Mouse (Mus musculus) liver, postnatal 0 days (tissue): ENCODE results near the gene Rnf41. TPM values are rescaled to one million over a fixed set of nuclear protein-coding genes. Genes with fewer than 3 reads are reported as not detected.

Source experiments
- ATAC-seq: fragments of 200-750 bp; cut with Nextera tagmentation; 2 replicates; pipeline ENCODE4 v1.8.0; 2017; ENCODE audit warnings: mild to moderate bottlenecking, moderate library complexity
- DNase-seq: peaks from one replicate; pipeline ENCODE4 v3.0.0-alpha.2; 2016
- H3K27ac ChIP-seq: fragments of 300-500 bp; sonication (generic); 2 replicates; pipeline ENCODE4 v1.5.1; 2014; ENCODE audit warnings: antibody characterized with exemption, moderate library complexity, mild to moderate bottlenecking, low read depth
- H3K27me3 ChIP-seq: fragments of 300-500 bp; sonication (generic); 2 replicates; pipeline ENCODE4 v1.6.1; 2014; ENCODE audit warnings: low read length, control low read depth, mixed read lengths; ENCODE audit not compliant: insufficient read depth
- H3K36me3 ChIP-seq: fragments of 300-500 bp; sonication (generic); replicated peaks from 2 replicates; pipeline ENCODE4 v1.6.1; 2014; ENCODE audit warnings: mild to moderate bottlenecking, control low read depth, low read length, moderate library complexity, mixed read lengths; ENCODE audit not compliant: insufficient read depth
- H3K4me1 ChIP-seq: fragments of 300-500 bp; sonication (generic); 2 replicates; pipeline ENCODE4 v1.6.1; 2014; ENCODE audit warnings: antibody characterized with exemption, mild to moderate bottlenecking, control low read depth; ENCODE audit not compliant: insufficient read depth
- H3K4me2 ChIP-seq: fragments of 300-500 bp; sonication (generic); 2 replicates; pipeline ENCODE4 v1.6.1; 2014; ENCODE audit warnings: low read depth, mild to moderate bottlenecking, low read length, moderate library complexity, mixed read lengths
- H3K4me3 ChIP-seq: fragments of 300-500 bp; sonication (generic); 2 replicates; pipeline ENCODE4 v1.5.1; 2014; ENCODE audit warnings: low read depth, low read length
- H3K9ac ChIP-seq: fragments of 300-500 bp; sonication (generic); replicated peaks from 2 replicates; pipeline ENCODE4 v1.6.1; 2014; ENCODE audit warnings: mild to moderate bottlenecking, moderate library complexity
- H3K9me3 ChIP-seq: fragments of 300-500 bp; sonication (generic); 2 replicates; pipeline ENCODE4 v1.6.1; 2016; ENCODE audit warnings: mild to moderate bottlenecking, control low read depth, low read length, mixed read lengths
- CTCF ChIP-seq: sonication (generic); IDR thresholded peaks from 2 replicates; pipeline ENCODE4 v1.5.1; 2016; ENCODE audit warnings: antibody characterized with exemption, low read depth
- EP300 ChIP-seq: IDR thresholded peaks from 2 replicates; pipeline ENCODE4 v1.6.1; 2016; ENCODE audit warnings: antibody characterized with exemption, low read depth, mild to moderate bottlenecking
- WGBS: fragments of 180-500 bp; shearing (Covaris S2); extraction: QIAGEN DNeasy Blood & Tissue Kit; methylation state at CpG from one replicate; pipeline ENCODE4 v1.1.7; 2014; ENCODE audit not compliant: insufficient replicate concordance; 5-methylcytosine and 5-hydroxymethylcytosine counted together
- polyA plus RNA-seq: library from polyadenylated mRNA; unstranded; fragments of >200 nt; fragmentation: Nextera tagmentation; extraction: Ambion mirVana; gene quantifications from 2 replicates; pipeline ENCODE4 v1.2.1, GENCODE M21; 2015

Rnf41 gene
- polyA plus RNA-seq, 1 experiment from 2014 or later, result 7.2 TPM

DNA sequence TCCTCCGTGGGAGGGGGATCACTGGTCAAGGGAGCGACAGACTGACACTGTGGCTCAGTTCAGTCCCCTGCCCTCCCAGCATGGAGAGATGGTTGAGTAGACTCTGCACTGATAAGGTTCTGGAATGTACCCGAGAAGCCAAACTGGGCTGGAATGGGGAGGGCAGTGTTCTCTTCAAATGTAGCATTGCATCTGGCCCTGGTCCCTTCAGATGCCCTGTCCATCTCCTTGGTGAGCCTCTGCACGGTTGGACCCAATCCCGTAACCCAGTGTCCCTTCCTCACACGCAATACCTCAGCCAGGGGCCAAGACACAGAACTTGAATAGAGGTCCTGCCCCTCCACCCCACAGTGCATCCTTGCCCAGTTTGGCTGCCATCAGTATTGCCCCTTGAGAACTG lies 19.6 kb upstream of the Rnf41 start:
- WGBS, result 74% methylated on average over 6 of the region's 6 CpGs
- Histone ChIP-seq H3K36me3 (peaks cover 50% of the 10 kb centered on the region), H3K4me1 (peaks cover 13% of the 10 kb centered on the region; the same call in 1 of the 2 replicates), H3K4me3 (no peak overlapping the region), H3K4me2 (no peak overlapping the region), H3K9me3 (no peaks in the 10 kb centered on the region), H3K27ac (no peak overlapping the region), H3K9ac (no peak overlapping the region), H3K27me3 (no peaks in the 10 kb centered on the region)
- ATAC-seq, result no peak
- DNase-seq, result no peak
- no peak for TF ChIP-seq EP300
- no peak for TF ChIP-seq CTCF

DNA sequence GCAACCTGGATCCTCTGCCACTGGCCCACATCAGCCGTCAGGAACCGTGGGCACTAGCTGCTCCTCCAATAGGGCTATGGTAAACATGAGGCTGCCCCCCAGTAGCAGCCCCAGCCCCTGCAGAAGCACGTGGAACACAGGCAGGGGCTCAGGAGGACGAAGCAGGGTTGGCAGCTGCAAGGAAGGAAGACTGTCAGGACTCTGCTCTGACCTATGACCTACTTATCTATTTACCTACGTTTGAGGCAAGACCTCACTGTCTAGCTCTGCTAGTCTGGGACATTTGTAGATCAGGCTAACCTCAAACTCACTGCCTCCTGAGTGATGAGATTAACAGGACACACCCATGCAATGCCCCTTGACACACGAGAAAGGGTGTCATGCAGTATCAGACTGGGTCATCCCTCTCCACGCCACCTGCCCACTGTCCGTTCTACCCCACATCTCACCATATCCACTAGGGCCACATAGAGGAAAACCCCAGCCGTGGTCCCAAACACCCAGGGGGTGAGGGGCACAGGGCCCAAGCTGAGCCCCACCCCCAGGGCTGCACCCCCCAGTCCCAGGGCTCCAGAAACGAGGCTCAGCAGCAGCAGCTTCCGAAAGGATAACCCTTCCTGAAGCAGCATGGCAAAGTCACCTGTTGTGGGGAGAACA lies 15.3 kb upstream of the Rnf41 start:
- H3K27me3 ChIP-seq, result no peaks in the 10 kb centered on the region
- H3K4me2 ChIP-seq, result no peak overlapping the region
- no peaks in the 10 kb centered on the region for H3K9me3 ChIP-seq
- H3K36me3 ChIP-seq, result peaks cover 9% of the 10 kb centered on the region
- H3K9ac ChIP-seq, result no peak overlapping the region
- no peak for TF ChIP-seq EP300
- no peak for TF ChIP-seq CTCF
- 58% methylated on average over 11 of the region's 11 CpGs for WGBS
- H3K4me3 ChIP-seq, result no peak overlapping the region
- H3K27ac ChIP-seq, result peak overlapping the region; percentile 53; the same call in 1 of the 2 replicates
- ATAC-seq (peak; percentile 73), DNase-seq (no peak)
- H3K4me1 ChIP-seq, result peaks cover 15% of the 10 kb centered on the region; the same call in 1 of the 2 replicates

DNA sequence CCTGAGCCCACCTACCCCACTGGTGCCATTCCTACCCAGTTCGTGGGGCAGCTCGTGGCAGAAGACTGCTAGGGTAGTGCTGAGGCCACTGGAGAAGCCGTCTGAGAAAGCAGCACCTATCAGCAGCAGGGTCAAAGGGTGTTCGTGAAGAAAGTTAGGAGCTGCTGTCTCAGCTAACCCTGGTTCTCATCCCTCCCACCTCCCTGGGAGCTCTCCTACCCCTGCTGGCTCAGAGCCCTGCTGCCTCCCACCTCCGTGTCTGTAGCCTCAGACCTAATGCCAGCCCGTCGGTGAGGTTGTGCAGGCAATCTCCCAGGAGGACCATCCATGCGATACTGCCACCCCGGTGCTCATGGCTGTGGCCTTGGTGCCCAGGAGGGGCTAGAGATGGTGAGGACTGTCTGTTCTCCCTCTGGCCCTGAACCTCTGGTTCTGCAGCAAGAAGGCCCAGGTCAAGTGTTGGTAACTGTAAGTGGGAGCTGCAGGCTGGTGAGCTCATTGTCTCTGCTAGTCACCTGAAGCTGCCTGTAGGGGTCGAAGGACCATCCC lies 14.7 kb upstream of the Rnf41 start:
- DNase-seq, result no peak
- ATAC-seq, result no peak
- Histone ChIP-seq H3K27me3 (no peaks in the 10 kb centered on the region), H3K9me3 (no peaks in the 10 kb centered on the region), H3K27ac (peak overlapping the region; percentile 53; the same call in 1 of the 2 replicates), H3K4me3 (no peak overlapping the region), H3K9ac (no peak overlapping the region), H3K4me2 (no peak overlapping the region), H3K36me3 (peaks cover 7% of the 10 kb centered on the region), H3K4me1 (peaks cover 15% of the 10 kb centered on the region; the same call in 1 of the 2 replicates)
- WGBS, result 68% methylated on average over 10 of the region's 10 CpGs
- TF ChIP-seq CTCF, result no peak
- no peak for TF ChIP-seq EP300

DNA sequence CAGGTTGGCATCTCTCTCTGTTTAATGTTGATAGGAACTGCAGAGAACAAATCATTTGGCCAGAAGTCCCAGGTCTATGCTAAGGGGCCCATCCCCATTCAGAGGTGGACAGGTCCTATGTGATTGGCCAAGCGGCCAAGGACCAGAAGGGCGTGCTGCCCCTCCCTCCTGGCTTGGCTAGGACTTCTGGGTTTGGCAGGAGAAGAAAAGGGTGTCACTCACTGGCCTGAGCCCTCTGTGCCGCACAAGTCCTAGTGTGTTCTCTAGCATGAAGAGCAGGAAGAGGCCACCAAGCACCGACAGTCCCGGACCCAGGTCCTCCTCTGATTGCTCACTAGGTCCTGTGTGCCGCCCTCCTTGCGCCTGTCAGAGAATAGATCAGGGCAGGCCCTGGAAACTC lies 14.0 kb upstream of the Rnf41 start:
- ATAC-seq, result no peak
- H3K27ac ChIP-seq, result no peak overlapping the region

DNA sequence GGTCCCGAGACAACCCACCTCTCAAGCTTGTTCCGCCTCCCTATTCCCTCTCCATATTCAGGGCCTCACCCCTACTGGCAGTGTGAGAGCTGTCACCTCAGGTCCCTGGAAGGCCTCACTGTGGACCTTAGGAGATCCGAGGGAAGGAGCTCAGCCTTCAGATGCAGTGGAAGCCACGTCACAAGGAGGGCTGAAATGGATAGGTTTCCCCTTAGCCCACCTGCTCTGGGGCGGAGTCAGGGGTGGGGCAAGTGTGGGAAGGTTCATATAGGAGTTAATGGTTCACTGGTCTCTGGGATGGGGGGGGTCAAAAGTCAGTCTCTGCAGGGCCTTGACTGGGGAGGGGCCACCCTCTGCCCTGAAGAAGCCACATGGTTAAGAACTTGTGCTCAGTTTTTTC lies 11.1 kb upstream of the Rnf41 start:
- H3K4me1 ChIP-seq, result peaks cover 15% of the 10 kb centered on the region; the same call in 1 of the 2 replicates
- DNase-seq (peak; percentile 51), ATAC-seq (peak; percentile 47; the same call in 1 of the 2 replicates)
- no peak for TF ChIP-seq EP300
- TF ChIP-seq CTCF, result no peak
- peak overlapping the region; percentile 51 for H3K9ac ChIP-seq
- 38% methylated on average over 5 of the region's 5 CpGs for WGBS
- no peaks in the 10 kb centered on the region; the same call in 1 of the 2 replicates for H3K36me3 ChIP-seq
- peak overlapping the region; percentile 59 for H3K4me2 ChIP-seq
- H3K4me3 ChIP-seq, result peak overlapping the region; percentile 42; the same call in 1 of the 2 replicates
- no peaks in the 10 kb centered on the region for H3K27me3 ChIP-seq
- no peak overlapping the region for H3K27ac ChIP-seq
- no peaks in the 10 kb centered on the region for H3K9me3 ChIP-seq

More for the DNA sequence above, 14.0 kb upstream of the Rnf41 start:
- no peak overlapping the region for H3K4me2 ChIP-seq
- WGBS, result 73% methylated on average over 7 of the region's 7 CpGs
- H3K36me3 ChIP-seq, result peaks cover under 1% of the 10 kb centered on the region
- no peak overlapping the region for H3K4me3 ChIP-seq
- no peak for TF ChIP-seq CTCF
- TF ChIP-seq EP300, result no peak
- DNase-seq, result no peak
- H3K9ac ChIP-seq, result no peak overlapping the region
- H3K9me3 ChIP-seq, result no peaks in the 10 kb centered on the region
- no peaks in the 10 kb centered on the region for H3K27me3 ChIP-seq
- H3K4me1 ChIP-seq, result peaks cover 15% of the 10 kb centered on the region; the same call in 1 of the 2 replicates

DNA sequence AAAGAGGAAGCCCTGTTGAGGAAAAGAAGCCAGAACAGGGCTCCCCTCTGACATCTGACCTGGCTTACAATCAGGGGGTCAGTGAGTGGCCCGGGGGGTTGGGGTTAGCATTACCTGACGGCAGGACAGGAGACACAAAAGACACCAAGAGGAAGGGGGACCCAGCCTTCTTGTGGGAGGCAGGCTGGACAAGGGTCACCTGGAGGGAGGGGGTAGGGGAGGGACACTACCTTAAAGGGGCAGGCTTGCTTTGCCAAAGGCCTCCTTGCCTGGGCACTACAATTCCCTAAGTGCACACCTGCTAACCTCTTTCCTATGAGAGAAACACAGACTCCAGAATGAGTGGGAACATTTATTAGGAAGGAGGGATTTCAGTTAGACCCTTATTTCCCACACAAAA lies 10.4 kb upstream of the Rnf41 start, which contains the start of gene Slc39a5:
Gene Slc39a5, minus strand, starts transcription at position 174 of the 400 bp plus-strand sequence.
- no peak for DNase-seq

More for the DNA sequence above, 10.4 kb upstream of the Rnf41 start, which contains the start of gene Slc39a5:
- H3K4me3 ChIP-seq, result peak within 1 kb of the TSS; percentile 42
- H3K9me3 ChIP-seq, result no peaks in the 10 kb centered on the region
- peak within 1 kb of the TSS; percentile 51 for H3K9ac ChIP-seq
- no peaks in the 10 kb centered on the region for H3K27me3 ChIP-seq
- 0 out of 2 replicates have a peak within 1 kb of the TSS, but pooled peaks have one; percentile 29 for H3K27ac ChIP-seq
- peaks cover 7% of the 10 kb centered on the region; the same call in 1 of the 2 replicates for H3K36me3 ChIP-seq
- TF ChIP-seq CTCF, result no peak
- TF ChIP-seq EP300, result no peak
- H3K4me2 ChIP-seq, result peak within 1 kb of the TSS; percentile 59
- no peak for ATAC-seq
- peaks cover 8% of the 10 kb centered on the region; the same call in 1 of the 2 replicates for H3K4me1 ChIP-seq
- 31% methylated on average over 2 of the region's 2 CpGs for WGBS
